Mouse (Mus musculus) stomach, postnatal 0 days (tissue): ENCODE data around the gene Hnrnpr.

Source experiments
- CTCF ChIP-seq: IDR thresholded peaks from 2 replicates; pipeline ENCODE4 v1.5.1; 2016; ENCODE audit warnings: antibody characterized with exemption, low read depth, mild to moderate bottlenecking, moderate library complexity
- EP300 ChIP-seq: optimal IDR thresholded peaks from 2 replicates; pipeline ENCODE3; 2016; ENCODE audit warnings: antibody characterized with exemption

DNA sequence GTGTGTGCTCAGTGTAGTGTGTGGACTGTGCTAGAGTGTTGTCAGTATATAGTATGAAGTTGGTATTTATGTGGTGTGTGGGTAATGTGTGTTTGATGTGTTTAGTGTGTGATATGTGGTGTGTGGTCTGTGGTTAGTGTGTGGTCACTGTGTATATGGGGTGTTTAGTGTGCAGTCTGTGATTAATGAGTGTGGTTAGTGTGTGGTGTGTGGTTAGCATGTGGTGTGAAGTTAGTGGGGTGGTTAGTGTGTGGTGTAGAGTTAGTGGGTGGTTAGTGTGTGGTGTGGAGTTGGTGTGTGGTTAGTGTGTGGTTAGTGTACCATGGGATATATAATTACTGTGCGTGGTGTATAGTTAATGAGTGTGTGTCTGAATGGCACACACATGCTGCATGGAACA lies 41.8 kb upstream of the Hnrnpr start:
- TF ChIP-seq CTCF (no peak), EP300 (no peak)
